Mouse (Mus musculus): ENCODE results near the gene Ankrd24.

- TF ChIP-seq MYOD1 (IDR thresholded peaks at IDR 0.05; ENCODE audit: control insufficient read depth in 1 of 3, insufficient read length in 2 of 3, low read depth in 2 of 3): no peak
- TF ChIP-seq POLR2A (IDR thresholded peaks at IDR 0.05; ENCODE audit: insufficient read length, low read depth): no peak
Observed at GRCm38 (mm10) chr10:81593935-81594334, 34.4 kb upstream of the Ankrd24 start.
